Mouse (Mus musculus): Measurements from ENCODE around the gene Pelo.

- TF ChIP-seq CTCF (IDR thresholded peaks at IDR 0.05; ENCODE audit: low read depth) (no peak), EP300 (optimal IDR thresholded peaks at IDR 0.05) (no peak)
These were observed 46.8 kb upstream of the Pelo start for GRCm38 (mm10) chr13:115136761-115137160.

All from stomach, postnatal 0 days (tissue).